In genomic region chr16:21318640-21319365, GRCm38 (mm10) we compare ENCODE assay signal across 9 mouse cellular contexts.
DNase-seq lines count a peak whose midpoint lies in the region; ATAC-seq lines count a peak whose summit lies in the region.
"Had no signal": no experiment of that assay in that cellular context is flagged by ENCODE, and none has a peak within 500 bp of the region (broad histone marks: within the 10 kb centered on the region; RNA-seq: fewer than 3 reads in every experiment).

No protein-coding gene starts in this region.

- H3K9ac ChIP-seq in embryonic facial prominence, embryonic 12.5 days, result no peak overlapping the region
- H3K9ac ChIP-seq in heart, embryonic 15.5 days, result no peak overlapping the region
- no peak overlapping the region for H3K9ac ChIP-seq in midbrain, embryonic 13.5 days (replicated peaks)
- no peak overlapping the region for H3K9ac ChIP-seq in hindbrain, embryonic 12.5 days
- H3K9ac ChIP-seq: midbrain, embryonic 12.5 days had no signal

- H3K9me3 ChIP-seq in embryonic facial prominence, embryonic 12.5 days, result no peaks in the 10 kb centered on the region
- H3K9me3 ChIP-seq in heart, embryonic 15.5 days (replicated peaks), result no peaks in the 10 kb centered on the region
- H3K9me3 ChIP-seq in midbrain, embryonic 13.5 days, result no peaks in the 10 kb centered on the region
- no peaks in the 10 kb centered on the region for H3K9me3 ChIP-seq in hindbrain, embryonic 12.5 days (replicated peaks)
- H3K9me3 ChIP-seq: midbrain, embryonic 12.5 days had no signal

- intact Hi-C loops in left cerebral cortex, postnatal 4 days (cut with DNase I), result loop anchor here (10.0 kb wide), 1 partner anchor 104 kb away; no protein-coding TSS in a partner anchor

- no peak for ATAC-seq in embryonic facial prominence, embryonic 12.5 days (ENCODE audit: insufficient number of reproducible peaks, insufficient read depth, low FRiP score, low TSS enrichment)
- ATAC-seq in heart, embryonic 15.5 days (replicated peaks; ENCODE audit: insufficient number of reproducible peaks, insufficient read depth, low FRiP score, low read depth), result no peak
- no peak for ATAC-seq in midbrain, embryonic 13.5 days
- ATAC-seq in hindbrain, embryonic 12.5 days (ENCODE audit: low FRiP score), result no peak

- WGBS in embryonic facial prominence, embryonic 12.5 days, result 69% methylated on average over 9 of the region's 9 CpGs
- 42% methylated on average over 9 of the region's 9 CpGs for WGBS in heart, embryonic 15.5 days
- 63% methylated on average over 9 of the region's 9 CpGs for WGBS in midbrain, embryonic 13.5 days
- 76% methylated on average over 9 of the region's 9 CpGs for WGBS in hindbrain, embryonic 12.5 days

- DNase-seq in left cerebral cortex, postnatal 4 days, result peak; percentile 72
- DNase-seq in left cerebral cortex, adult 11 months (ENCODE audit: low spot score), result no peak
- DNase-seq in right cerebral cortex, postnatal 4 days, result peak; percentile 34
- DNase-seq: kidney, adult 11 months had no signal

- no peak overlapping the region for H3K4me2 ChIP-seq in embryonic facial prominence, embryonic 12.5 days (replicated peaks)
- no peak overlapping the region for H3K4me2 ChIP-seq in heart, embryonic 15.5 days
- H3K4me2 ChIP-seq in midbrain, embryonic 13.5 days (replicated peaks), result no peak overlapping the region
- no peak overlapping the region for H3K4me2 ChIP-seq in hindbrain, embryonic 12.5 days (replicated peaks)
- H3K4me2 ChIP-seq: midbrain, embryonic 12.5 days had no signal

- H3K27me3 ChIP-seq in embryonic facial prominence, embryonic 12.5 days, result no peaks in the 10 kb centered on the region
- no peaks in the 10 kb centered on the region for H3K27me3 ChIP-seq in heart, embryonic 15.5 days
- no peaks in the 10 kb centered on the region for H3K27me3 ChIP-seq in midbrain, embryonic 13.5 days
- H3K27me3 ChIP-seq in hindbrain, embryonic 12.5 days, result 0 out of 2 replicates have a peak, but pooled peaks cover 4% of the 10 kb centered on the region

- peaks cover 37% of the 10 kb centered on the region for H3K4me1 ChIP-seq in embryonic facial prominence, embryonic 12.5 days
- peaks cover 47% of the 10 kb centered on the region for H3K4me1 ChIP-seq in heart, embryonic 15.5 days (replicated peaks)
- peaks cover 15% of the 10 kb centered on the region for H3K4me1 ChIP-seq in midbrain, embryonic 13.5 days (replicated peaks)
- H3K4me1 ChIP-seq in hindbrain, embryonic 12.5 days, result peaks cover 20% of the 10 kb centered on the region

- no peak overlapping the region for H3K4me3 ChIP-seq in embryonic facial prominence, embryonic 12.5 days
- no peak overlapping the region for H3K4me3 ChIP-seq in heart, embryonic 15.5 days
- H3K4me3 ChIP-seq in midbrain, embryonic 13.5 days (replicated peaks), result no peak overlapping the region
- H3K4me3 ChIP-seq in hindbrain, embryonic 12.5 days, result no peak overlapping the region
- H3K4me3 ChIP-seq: midbrain, embryonic 12.5 days had no signal

- no peaks in the 10 kb centered on the region for H3K36me3 ChIP-seq in embryonic facial prominence, embryonic 12.5 days
- no peaks in the 10 kb centered on the region for H3K36me3 ChIP-seq in heart, embryonic 15.5 days
- H3K36me3 ChIP-seq in midbrain, embryonic 13.5 days, result no peaks in the 10 kb centered on the region
- H3K36me3 ChIP-seq in hindbrain, embryonic 12.5 days, result no peaks in the 10 kb centered on the region
- H3K36me3 ChIP-seq: midbrain, embryonic 12.5 days had no signal

- H3K27ac ChIP-seq in embryonic facial prominence, embryonic 12.5 days, result 0 out of 2 replicates have a peak overlapping the region, but pooled peaks have one; percentile 23
- H3K27ac ChIP-seq in heart, embryonic 15.5 days, result peak overlapping the region; percentile 55
- no peak overlapping the region for H3K27ac ChIP-seq in midbrain, embryonic 13.5 days
- H3K27ac ChIP-seq in hindbrain, embryonic 12.5 days, result no peak overlapping the region; the same call in 1 of the 2 replicates
- H3K27ac ChIP-seq: midbrain, embryonic 12.5 days had no signal

Comparison
In these comparisons a context has a peak if more than half of its experiments do, and no peak if none do; other contexts are left out.
1. H3K27ac ChIP-seq: peak in embryonic facial prominence, embryonic 12.5 days (single experiment) and heart, embryonic 15.5 days (single experiment); none in midbrain, embryonic 13.5 days (single experiment) and hindbrain, embryonic 12.5 days (single experiment).